Mouse (Mus musculus) bone marrow, adult 2 months (tissue): ENCODE measurements at regions not wholly inside any gene's neighbourhood (a gene's known extent, or its start where the extent isn't known, plus 50 kb on each side); places are given as distances from the start of the nearest gene placed in this dataset.

Experiments
- CTCF ChIP-seq: fragments of 200-500 bp; IDR thresholded peaks from 2 replicates; pipeline ENCODE4 v1.5.1; 2011; ENCODE audit warnings: low read length, control low read depth; ENCODE audit not compliant: control insufficient read depth, insufficient read depth
- POLR2A ChIP-seq: fragments of 200-500 bp; IDR thresholded peaks from 2 replicates; pipeline ENCODE4 v1.6.1; 2011; ENCODE audit warnings: low read depth, mild to moderate bottlenecking, control low read depth, low read length, borderline replicate concordance; ENCODE audit not compliant: control insufficient read depth

DNA sequence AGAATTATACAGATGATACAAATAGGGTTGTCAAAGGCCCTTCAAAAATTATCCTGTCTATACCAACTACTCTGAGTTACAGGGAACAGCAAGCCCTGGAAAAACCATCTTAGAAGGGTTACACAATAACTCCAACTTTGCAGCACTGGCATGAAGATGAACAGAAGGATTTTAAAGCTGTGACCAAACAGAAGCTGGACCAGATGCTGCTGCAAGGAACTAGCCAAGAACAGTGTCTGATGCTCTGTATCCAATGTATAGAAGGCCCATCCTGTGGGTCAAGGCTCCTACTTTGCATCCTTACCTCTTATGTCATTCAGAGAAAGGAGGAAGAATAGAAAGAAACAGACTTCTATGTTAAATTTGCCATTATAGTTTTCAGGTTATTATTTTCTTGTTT, 231.3 kb downstream of the AI593442 start:
- TF ChIP-seq CTCF = no peak
- no peak for TF ChIP-seq POLR2A
